Mouse (Mus musculus) liver, postnatal 0 days (tissue): ENCODE measurements at regions not wholly inside any gene's neighbourhood (a gene's known extent, or its start where the extent isn't known, plus 50 kb on each side); places are given as distances from the start of the nearest gene placed in this dataset.

ENCODE experiments used
- CTCF ChIP-seq: sonication (generic); IDR thresholded peaks from 2 replicates; pipeline ENCODE4 v1.5.1; 2016; ENCODE audit warnings: antibody characterized with exemption, low read depth
- EP300 ChIP-seq: IDR thresholded peaks from 2 replicates; pipeline ENCODE4 v1.6.1; 2016; ENCODE audit warnings: antibody characterized with exemption, low read depth, mild to moderate bottlenecking

- TF ChIP-seq EP300 (no peak), CTCF (no peak)
Measured at GRCm38 (mm10) chr13:5435131-5435530, 426.2 kb upstream of the Klf6 start.
